Mouse (Mus musculus) c-Kit-positive CD71-positive TER-119-negative erythroid progenitor cells, embryonic 14.5 days (primary cell): ENCODE measurements around the gene Prrxl1.

ENCODE experiments used
- DNase-seq: peaks from one replicate; pipeline ENCODE4 v3.0.0-alpha.2; 2013; ENCODE audit warnings: low read depth

The Prrxl1 gene

DNA sequence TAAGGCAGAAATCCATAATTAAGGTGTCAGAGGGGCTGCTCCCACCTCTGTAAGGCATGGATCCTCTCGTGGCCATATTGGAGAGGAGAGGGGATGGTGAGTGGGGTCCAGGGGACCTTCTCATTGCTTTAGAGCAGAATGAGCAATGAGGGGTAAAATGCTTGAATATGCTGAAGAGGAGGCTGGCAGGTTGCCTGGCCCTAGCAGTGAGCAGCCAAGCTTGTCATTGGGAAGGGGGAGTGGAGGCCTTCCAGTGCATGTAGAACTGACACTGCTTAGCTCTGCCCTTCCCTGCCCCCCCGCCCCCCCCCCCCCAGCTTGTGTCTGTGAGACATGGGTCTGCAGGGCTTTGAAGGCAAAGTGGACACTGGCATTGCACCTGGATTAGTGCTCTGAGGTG lies 28.1 kb downstream of the Prrxl1 start:
- no peak for DNase-seq

- no peak for DNase-seq
These were observed 29.4 kb downstream of the Prrxl1 start for GRCm38 (mm10) chr14:32628584-32628983.

GRCm38 (mm10) chr14:32632908-32633600 lies 33.8 kb downstream of the Prrxl1 start:
- DNase-seq = no peak

DNA sequence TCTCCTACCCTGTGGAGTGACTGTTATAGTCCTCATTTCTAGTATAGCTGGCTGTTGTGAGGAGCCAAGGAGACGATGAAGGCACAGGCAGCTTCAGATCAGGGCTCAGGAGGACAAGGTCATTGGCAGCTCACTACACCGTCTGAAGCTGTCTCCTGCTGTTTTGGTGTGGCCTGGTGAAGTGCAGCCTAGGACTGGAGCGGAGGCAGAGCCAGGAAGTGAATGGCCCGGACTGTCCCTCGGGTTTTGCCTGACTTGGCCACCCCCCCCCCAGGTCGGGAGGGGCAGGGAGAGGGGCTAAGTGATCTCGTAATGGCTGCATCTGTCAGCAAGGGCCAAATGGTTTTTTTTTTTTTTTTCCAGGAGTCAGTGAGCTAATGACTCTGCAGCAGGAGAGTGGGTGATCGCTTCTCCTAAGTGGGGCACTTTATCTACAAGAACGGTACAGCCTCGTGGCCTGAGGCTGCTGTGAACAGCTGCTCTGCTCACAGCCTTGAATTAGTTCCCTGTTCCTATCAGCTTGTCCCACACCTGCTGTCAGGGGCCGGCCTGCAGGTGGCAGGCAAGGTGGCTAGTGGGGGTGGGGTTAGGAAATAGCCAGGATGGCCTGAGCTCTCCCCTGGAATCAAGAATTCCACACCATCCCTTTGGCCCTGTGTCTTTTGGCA lies 34.9 kb downstream of the Prrxl1 start:
- no peak for DNase-seq

DNA sequence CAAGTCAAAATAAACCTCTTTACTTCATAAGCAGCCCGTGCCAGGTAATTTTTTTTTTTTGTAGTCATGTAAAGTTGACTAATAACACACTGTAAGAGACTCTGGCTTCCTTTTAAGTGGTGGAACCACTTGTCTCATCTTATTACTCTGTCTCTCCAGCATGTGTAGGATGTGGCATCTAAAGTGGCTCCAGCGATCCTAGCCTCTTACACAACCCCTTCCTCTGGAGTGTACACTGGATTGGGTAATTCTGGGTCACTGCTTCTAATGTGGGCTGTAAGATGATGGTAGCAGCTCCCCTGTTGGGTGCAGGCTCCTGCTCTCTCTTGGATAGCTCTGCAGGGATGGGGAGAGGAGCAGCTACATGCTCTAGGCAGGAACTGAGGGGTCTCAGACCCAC lies 39.3 kb downstream of the Prrxl1 start:
- no peak for DNase-seq

DNA sequence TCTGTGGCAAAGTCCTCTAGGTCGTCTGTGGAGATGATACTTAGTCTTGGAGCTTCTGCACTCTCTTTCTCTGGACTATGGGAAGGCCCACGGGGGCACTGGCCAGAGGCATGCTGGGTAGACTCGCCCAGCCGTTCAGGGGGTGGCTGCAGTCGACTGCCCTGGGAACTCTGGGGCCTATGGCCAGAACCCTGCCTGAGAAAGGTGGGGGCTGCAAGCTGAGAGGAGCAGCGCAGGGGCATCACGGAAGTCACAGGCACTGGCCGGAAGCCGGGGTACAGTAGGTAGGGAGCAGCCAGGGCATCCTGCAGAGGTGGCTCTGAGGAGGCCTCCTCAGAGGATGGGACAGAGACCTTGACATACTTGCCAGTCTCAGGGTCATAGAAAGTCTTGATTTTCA lies 60.6 kb downstream of the Prrxl1 start:
- DNase-seq = no peak

- DNase-seq = no peak
These were observed 63.9 kb downstream of the Prrxl1 start for GRCm38 (mm10) chr14:32663099-32663498.

- no peak for DNase-seq
These were observed 74.0 kb downstream of the Prrxl1 start for GRCm38 (mm10) chr14:32673178-32673577.

GRCm38 (mm10) chr14:32678565-32678964 lies 79.4 kb downstream of the Prrxl1 start:
- DNase-seq = no peak

- DNase-seq = no peak
These were observed 82.4 kb downstream of the Prrxl1 start for GRCm38 (mm10) chr14:32681603-32682002.

DNA sequence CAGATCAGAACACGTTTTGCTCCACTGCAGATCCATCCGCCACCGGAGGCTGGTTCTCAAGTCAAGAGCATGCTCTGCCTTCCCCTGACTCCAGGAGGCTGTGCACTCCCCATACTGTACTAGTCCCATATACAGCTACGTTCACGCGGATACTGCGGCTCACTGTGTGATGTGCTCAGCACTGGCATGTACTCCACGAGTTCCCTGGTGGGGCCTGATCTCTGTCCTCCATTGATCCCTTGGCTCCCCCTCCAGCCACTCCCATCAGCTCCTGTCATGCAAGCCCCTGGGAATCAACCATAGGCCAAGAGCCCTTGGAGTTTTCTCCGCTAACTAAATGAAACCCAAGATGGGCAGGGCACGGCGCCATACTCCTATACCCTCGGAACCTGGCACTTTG lies 83.3 kb downstream of the Prrxl1 start:
- no peak for DNase-seq

- DNase-seq = no peak
These were observed 84.1 kb downstream of the Prrxl1 start for GRCm38 (mm10) chr14:32683251-32683838.

DNA sequence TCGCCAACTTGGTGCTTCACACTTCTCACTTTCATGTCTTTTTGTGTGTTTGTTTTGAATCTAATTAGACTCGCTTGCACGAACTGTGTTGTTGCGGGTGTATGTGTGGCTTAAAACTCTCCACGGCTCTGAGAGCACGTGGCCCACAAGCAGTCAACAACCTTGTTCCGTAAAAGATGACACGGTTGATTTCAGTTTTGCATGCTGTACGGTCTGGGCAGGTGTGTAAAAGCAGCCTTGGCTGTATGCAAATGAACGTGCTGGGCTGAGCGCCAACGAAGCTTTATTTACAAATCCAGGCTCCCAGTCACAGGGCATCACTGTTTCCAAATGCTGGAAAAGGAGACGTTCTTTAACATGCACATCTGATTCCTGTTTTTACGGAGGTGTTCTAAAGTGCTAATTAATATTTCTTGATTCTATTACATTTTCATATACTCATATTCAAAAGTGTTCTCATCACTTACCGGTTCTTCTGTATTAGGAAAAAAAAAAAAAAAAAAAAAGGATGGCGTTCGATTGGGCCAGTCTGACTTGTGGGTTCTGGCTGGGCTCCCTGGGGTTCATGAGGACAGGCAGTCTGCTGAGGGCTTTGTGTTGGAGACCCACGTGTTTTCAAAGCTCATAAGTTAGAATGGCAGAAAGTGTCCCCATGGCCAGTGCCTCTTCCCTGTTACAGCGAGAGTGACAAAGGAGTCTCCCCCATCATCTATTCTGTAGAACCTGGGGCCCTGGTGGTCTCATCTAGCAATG lies 85.0 kb downstream of the Prrxl1 start:
- DNase-seq = no peak

GRCm38 (mm10) chr14:32684735-32685105 lies 85.5 kb downstream of the Prrxl1 start:
- DNase-seq = no peak

DNA sequence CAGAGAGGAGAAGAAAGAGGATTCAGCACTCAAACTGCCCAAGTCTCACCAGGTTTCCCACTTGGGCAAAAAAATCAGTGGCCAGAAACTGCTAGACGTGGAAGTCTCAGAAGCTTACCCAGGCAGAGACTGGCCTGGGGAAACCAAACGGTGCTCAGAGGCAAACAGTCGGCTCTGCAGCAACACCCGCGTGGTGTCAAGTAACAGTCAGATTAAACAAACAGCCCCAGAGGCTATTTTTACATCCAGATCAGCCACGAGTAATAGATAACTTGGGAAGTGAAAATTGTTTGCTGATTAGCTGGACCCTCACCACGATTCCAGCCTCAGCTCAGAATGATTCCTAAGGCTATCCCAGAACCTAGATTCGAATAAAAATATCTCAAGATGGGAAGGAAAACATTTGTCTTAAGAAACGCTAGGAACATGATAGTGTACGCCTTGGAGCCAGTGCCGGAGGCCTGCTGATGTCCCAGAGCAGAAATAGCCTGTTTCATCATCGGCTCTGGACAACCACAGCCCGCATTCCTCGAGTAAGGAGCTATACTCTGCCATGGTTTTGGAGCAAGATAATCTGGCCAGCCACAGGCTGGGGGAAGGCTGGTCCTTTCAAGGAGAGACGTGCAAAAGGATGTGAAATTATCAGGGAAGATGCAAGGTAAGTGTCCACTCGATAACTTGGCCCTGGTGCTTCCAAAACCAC lies 86.1 kb downstream of the Prrxl1 start, which contains the start of gene 3425401B19Rik:
TSS of gene 3425401B19Rik (minus strand) at position 170 of the 703 bp plus-strand sequence.
- no peak for DNase-seq

GRCm38 (mm10) chr14:32695906-32696305 lies 96.7 kb downstream of the Prrxl1 start:
- no peak for DNase-seq

- no peak for DNase-seq
These were observed 97.1 kb downstream of the Prrxl1 start for GRCm38 (mm10) chr14:32696344-32696743.

DNA sequence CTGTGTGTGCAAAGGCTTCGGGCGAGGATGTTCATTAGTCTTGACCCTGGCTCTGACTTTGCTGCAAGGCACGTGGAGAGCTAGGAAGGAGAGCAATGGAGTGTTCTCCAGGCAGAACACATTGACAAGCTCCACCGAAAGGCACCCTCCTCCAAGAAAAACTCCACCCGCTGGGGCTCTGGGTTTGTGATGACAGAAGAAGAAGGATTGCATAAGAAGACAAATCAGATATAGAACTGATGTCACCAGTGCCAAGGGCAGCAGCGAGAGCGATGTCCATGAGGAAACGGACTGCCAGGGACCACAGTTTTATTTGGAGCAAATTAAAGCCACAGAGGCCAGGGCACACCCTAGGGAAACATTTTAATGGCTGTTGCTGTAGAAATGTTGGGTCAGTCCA lies 98.6 kb downstream of the Prrxl1 start:
- no peak for DNase-seq

DNA sequence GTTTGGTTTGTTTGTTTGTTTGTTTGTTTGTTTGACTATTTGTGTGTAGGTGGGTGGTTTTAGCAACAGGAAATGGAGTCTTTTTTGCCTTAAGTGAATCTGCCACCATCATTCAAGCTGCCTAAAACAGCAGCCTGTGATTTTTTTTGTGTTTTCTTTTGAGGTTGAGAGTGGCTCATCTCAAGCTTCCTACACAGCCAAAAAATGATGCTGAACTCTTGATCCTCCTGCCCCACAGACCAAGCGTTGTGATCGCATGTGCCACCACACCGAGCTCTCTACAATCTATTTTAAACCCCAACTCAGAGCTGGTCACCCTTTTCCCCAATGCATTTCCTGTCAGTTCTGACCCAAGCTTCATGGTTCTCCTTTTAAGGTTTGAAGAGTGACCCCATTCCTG lies 99.3 kb downstream of the Prrxl1 start:
- no peak for DNase-seq
